ENCODE assay signal across 9 mouse cellular contexts in genomic region chr13:18011055-18011454, GRCm38 (mm10).
"Had no signal": no experiment of that assay in that cellular context is flagged by ENCODE, and none has a peak within 500 bp of the region (broad histone marks: within the 10 kb centered on the region; RNA-seq: fewer than 3 reads in every experiment).

No protein-coding gene starts in this region.

- DNase-seq: kidney, adult 18-20 months; kidney, adult 9 months; kidney, postnatal 25 days; layer of hippocampus, postnatal 36 days; liver, embryonic 13.5 days; right cerebral cortex, adult 18-20 months; right cerebral cortex, postnatal 25 days; spleen, adult 18-20 months; thymus, postnatal 25 days had no signal
